Mouse (Mus musculus): ENCODE data around the gene Unk. TPM values are rescaled to one million over a fixed set of nuclear protein-coding genes. Genes with fewer than 3 reads are reported as not detected.
"Not testable (repeated sequence)": the region's sequence is repeated elsewhere in the genome, so short reads cannot be mapped to it uniquely, and the experiment has no call there.

Gene Unk
- total RNA-seq, 2 experiments from 2014 or later, result 13.6 to 15.8 TPM

DNA sequence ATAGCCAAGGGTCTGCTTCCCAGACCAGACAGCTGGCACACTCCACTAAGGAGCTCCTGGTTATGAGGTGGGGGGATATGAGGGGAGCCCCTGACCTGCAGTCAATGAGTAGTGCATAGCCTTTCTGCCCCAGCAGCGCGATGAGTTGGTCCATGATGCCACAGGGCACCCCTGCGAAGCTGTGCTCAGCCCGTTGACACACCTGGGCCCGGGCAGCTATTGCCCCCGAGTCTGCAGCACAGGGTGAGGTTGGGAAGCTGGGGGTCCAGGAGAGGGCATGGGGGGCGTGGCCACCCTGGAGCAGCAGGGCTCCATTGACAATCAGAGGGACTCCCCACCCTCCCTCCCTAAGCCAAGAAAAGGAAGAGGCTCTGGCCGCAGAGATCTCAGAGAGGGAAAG lies 20.0 kb upstream of the Unk start:
- no peak for DNase-seq

GRCm38 (mm10) chr11:116010948-116011347 lies 19.2 kb upstream of the Unk start:
- no peak for DNase-seq

DNA sequence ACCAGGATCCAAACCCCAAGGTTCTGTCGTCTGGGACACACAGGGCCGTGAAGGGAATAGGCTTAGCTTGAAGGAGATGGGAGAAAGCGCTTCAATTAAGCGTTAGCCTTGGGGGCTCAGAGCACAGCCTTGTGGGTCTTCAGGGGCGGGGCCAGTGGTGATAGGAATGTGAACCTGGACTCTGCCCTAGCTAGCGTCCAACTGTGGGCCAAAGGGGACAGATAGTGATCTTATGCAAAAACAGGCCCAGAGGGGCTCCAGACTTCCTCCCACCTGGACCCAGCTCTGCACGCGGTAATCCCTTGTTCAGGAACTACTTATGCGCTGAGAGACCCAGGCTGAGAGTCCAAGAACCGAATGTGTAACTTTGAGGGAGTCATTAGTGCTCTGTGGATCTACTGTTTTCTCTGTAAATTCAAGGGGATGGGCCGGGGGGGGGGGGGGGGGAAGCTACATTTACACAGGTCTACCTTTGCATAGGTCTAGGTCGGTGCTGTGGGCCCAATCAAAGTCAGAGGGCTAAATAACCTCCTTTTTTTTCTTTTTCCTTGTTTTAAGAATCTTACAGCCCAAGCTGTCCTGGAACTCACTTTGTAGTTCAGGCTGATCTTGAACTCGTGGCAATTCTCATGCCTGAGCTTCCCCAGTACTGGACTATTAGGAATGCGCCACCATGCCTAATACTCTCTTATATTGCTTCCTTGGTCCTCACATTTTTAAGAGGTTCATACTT lies 18.4 kb upstream of the Unk start:
- DNase-seq, result no peak

GRCm38 (mm10) chr11:116012262-116012947 lies 17.7 kb upstream of the Unk start, which contains the start of gene Galk1:
Gene Galk1 (minus strand): TSS chr11:116012719.
- DNase-seq, result peak; percentile 90

- DNase-seq, result no peak
Observed at GRCm38 (mm10) chr11:116014821-116015220, 15.3 kb upstream of the Unk start.

- no peak for DNase-seq
Observed at GRCm38 (mm10) chr11:116018106-116018505, 12.0 kb upstream of the Unk start.

DNA sequence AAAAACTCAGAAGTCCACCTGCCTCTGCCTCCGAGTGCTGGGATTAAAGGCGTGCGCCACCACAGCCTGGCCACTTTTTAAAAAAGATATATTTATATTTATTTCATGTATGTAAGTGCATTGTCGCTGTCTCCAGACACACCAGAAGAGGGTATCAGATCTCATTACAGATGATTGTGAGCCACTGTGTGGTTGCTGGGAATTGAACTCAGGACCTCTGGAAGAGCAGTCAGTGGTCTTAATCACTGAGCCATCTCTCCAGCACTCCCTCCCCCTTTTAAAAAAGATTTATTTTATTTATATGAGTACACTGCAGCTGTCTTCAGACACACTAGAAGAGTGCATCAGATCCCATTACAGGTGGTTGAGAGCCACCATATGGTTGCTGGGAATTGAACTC lies 11.3 kb upstream of the Unk start:
- not testable (repeated sequence) for DNase-seq

GRCm38 (mm10) chr11:116019360-116019791 lies 10.7 kb upstream of the Unk start:
- no peak for DNase-seq

DNA sequence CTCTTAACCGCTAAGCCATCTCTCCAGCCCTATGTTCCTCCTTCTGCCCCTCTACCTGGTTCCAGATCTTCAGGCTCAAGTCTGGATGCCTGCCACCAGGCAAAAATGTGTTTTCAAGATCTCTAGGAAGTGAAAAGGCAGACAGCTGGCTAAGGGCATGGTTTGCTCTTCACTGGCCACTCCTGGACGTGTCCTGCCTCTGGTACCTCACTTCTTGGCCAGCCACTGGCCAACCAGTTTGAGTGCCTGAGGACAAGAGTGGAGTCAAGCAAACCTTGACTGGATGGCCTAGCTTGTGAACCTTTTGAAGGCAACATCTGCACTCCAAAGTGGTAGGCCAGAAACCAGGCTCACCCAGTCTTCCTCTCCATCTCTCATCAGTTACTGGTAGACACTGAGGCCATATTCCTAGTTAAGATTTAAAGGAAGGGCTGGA lies 10.1 kb upstream of the Unk start:
- peak; percentile 45 for DNase-seq

DNA sequence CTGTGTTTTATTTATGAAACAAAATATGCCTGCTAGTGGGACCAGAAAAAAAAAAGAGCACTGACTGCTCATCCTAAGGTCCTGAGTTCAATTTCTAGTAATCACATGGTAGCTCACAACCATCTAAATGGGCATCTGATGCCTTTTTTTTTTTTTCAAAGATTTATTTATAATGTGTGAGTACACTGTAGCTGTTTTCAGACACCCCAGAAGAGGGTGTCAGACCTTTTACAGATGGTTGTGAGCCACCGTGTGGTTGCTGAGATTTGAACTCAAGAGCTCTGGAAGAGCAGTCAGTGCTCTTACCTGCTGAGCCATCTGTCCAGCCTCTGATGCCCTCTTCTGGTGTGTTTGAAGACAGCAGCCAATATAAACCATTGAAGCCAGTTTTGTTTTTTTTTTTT lies 9.6 kb upstream of the Unk start:
- DNase-seq, result no peak

DNA sequence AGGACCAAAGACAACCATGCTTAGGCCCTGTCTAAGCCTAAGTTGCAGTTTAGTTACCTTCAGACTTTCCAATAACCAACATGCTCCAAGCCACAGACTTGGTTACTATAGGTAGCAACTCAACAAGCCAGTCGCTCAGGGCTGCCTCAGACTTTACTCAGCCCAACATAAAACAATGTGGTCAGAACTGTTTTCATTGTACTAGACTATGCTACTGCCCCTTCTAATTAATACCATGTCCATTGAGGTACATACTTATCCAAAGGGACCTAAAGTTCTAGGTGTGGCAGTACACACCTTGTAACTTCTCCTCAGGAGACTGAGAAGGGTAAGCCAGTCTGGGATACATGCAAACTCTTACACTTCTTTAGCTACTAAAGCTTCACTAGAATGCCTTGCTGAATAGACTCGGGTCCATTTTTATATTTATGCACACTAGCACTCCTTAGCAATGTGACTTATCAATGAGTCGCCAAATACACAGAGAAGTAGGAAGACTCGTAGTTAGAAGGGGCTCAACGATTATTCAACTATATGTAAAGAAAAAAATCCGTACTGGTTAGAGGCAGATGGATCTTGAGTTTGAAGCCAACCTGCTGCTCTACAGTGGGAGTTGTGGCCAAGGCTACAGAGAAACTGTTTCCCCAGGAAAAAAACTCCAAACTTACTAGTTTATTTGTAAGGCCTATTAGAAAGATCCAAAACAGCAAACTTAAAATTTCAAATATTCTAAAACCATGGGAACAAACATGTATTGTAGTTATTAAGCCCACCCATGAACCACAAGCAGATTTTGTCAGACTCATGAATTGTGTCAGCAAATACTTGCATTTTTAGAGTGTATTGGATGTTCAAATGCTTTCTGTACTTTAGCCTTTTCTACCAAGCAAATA lies 8.5 kb upstream of the Unk start:
- DNase-seq, result no peak

DNA sequence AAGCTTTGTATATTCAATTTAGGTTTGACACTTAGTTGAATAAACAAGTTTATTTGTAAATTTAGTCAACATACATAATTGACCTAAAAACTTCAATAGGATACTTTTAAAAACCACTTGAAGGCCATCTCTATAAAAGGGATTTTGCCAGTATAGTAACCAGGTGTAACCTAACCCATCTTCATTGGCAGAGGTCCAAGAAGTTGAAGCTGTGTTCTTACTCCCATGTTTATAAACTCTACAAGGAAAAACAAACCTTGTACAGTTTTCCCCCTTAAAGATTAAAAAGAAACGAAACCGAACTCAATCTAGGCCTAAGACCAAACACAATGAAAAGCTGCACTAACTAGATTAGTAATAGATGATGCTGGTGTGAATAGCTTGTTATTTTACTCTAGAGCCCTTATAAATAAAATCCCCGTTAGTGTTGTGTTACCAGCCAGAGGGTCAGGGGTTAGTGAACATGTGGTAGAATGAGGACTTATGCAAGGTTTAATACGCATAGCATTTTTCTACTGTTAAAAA lies 7.8 kb upstream of the Unk start:
- DNase-seq, result no peak

GRCm38 (mm10) chr11:116023074-116023770 lies 6.9 kb upstream of the Unk start:
- not testable (repeated sequence) for DNase-seq

- DNase-seq, result peak; percentile 75
Observed at GRCm38 (mm10) chr11:116023771-116024355, 6.3 kb upstream of the Unk start.

GRCm38 (mm10) chr11:116024356-116024808 lies 5.7 kb upstream of the Unk start:
- peak; percentile 93 for DNase-seq

- no peak for DNase-seq
Observed at GRCm38 (mm10) chr11:116025056-116025845, 4.9 kb upstream of the Unk start.

DNA sequence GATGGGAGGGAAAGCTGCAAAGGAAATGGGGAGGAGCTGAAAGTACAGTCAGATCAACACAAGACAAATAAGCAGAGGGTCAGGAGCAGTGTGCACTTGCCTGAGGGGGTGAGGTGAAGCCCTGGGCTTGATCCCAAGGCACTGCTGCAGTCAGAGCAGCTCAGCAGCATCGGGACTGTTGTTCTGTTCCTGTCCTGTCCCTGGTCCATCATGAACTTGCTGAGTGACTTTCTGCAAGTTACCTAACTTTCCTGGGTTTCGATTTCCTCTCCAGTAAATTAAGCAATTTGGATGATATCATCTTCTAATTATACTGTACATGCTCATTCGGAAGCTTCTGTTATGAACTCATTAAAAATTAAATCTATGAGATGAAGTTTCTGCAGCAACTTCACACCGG lies 2.4 kb upstream of the Unk start, which contains the start of gene H3f3b:
H3f3b (minus strand) TSS at position 207 of the 400 bp plus-strand sequence.
- no peak for DNase-seq

- DNase-seq, result no peak
Observed at GRCm38 (mm10) chr11:116028177-116028865, 1.8 kb upstream of the Unk start.

GRCm38 (mm10) chr11:116029086-116029865 lies 846 bp upstream of the Unk start:
- DNase-seq, result no peak
